Mouse (Mus musculus) myocyte (in vitro differentiated cells): ENCODE data around the gene Krtap19-9b. TPM values are rescaled to one million over a fixed set of nuclear protein-coding genes. Genes with fewer than 3 reads are reported as not detected.

Experiments
- H3K27me3 ChIP-seq: one replicate; pipeline ENCODE4 v1.6.1; 2011; ENCODE audit not compliant: control insufficient read depth, insufficient read depth, insufficient read length
- H3K36me3 ChIP-seq: one replicate; pipeline ENCODE4 v1.6.1; 2011; ENCODE audit not compliant: control insufficient read depth, insufficient read depth
- H3K4me2 ChIP-seq: one replicate; pipeline ENCODE4 v1.6.1; 2011; ENCODE audit warnings: low read depth, control low read depth
- H3K4me3 ChIP-seq: one replicate; pipeline ENCODE4 v1.5.1; 2011; ENCODE audit warnings: mild to moderate bottlenecking, control low read depth, moderate library complexity
- H3K79me2 ChIP-seq: one replicate; pipeline ENCODE4 v1.6.1; 2011; ENCODE audit not compliant: control insufficient read depth, insufficient read depth
- H3ac ChIP-seq: one replicate; pipeline ENCODE4 v1.6.1; 2011; ENCODE audit not compliant: control insufficient read depth, insufficient read length
- CEBPB ChIP-seq: IDR thresholded peaks from 2 replicates; pipeline ENCODE4 v1.6.1; 2011; ENCODE audit warnings: mild to moderate bottlenecking, moderate library complexity; ENCODE audit not compliant: poor library complexity, insufficient read depth, severe bottlenecking
- E2F4 ChIP-seq: IDR thresholded peaks from one replicate; pipeline ENCODE4 v1.6.1; 2011; ENCODE audit warnings: mild to moderate bottlenecking, control low read depth, moderate library complexity; ENCODE audit not compliant: insufficient read depth
- MAX ChIP-seq: IDR thresholded peaks from one replicate; pipeline ENCODE4 v1.6.1; 2011; ENCODE audit warnings: low read depth, mild to moderate bottlenecking, control low read depth
- MYOD1 ChIP-seq, 3 experiments: IDR thresholded peaks; one replicate each; pipeline ENCODE4 v1.6.1; 2011; ENCODE audit warnings: control low read depth in 2 of 3, low read depth in 2 of 3, mild to moderate bottlenecking in 2 of 3, moderate library complexity in 1 of 3; ENCODE audit not compliant: insufficient read length in 2 of 3, control insufficient read depth in 1 of 3
- MYOG ChIP-seq, 3 experiments: IDR thresholded peaks; one replicate each; pipeline ENCODE4 v1.6.1; 2011; ENCODE audit warnings: control low read depth in 2 of 3, low read depth in 2 of 3, mild to moderate bottlenecking in 2 of 3; ENCODE audit not compliant: insufficient read length in 2 of 3, control insufficient read depth in 1 of 3, insufficient read depth in 1 of 3
- POLR2A ChIP-seq: IDR thresholded peaks from one replicate; pipeline ENCODE4 v1.6.1; 2011; ENCODE audit warnings: low read depth, mild to moderate bottlenecking, control low read depth, moderate library complexity; ENCODE audit not compliant: insufficient read length
- POLR2AphosphoS2 ChIP-seq: IDR thresholded peaks from one replicate; pipeline ENCODE4 v1.6.1; 2011; ENCODE audit warnings: low read depth, control low read depth; ENCODE audit not compliant: insufficient read length
- REST ChIP-seq: IDR thresholded peaks from one replicate; pipeline ENCODE4 v1.6.1; 2011; ENCODE audit warnings: mild to moderate bottlenecking, control low read depth, moderate library complexity; ENCODE audit not compliant: insufficient read depth, insufficient read length
- SRF ChIP-seq: IDR thresholded peaks from one replicate; pipeline ENCODE4 v1.6.1; 2011; ENCODE audit warnings: low read depth; ENCODE audit not compliant: control insufficient read depth, insufficient read length
- TCF12 ChIP-seq: IDR thresholded peaks from one replicate; pipeline ENCODE4 v1.6.1; 2011; ENCODE audit warnings: mild to moderate bottlenecking, control low read depth; ENCODE audit not compliant: poor library complexity, insufficient read depth, severe bottlenecking
- TCF3 ChIP-seq: IDR thresholded peaks from one replicate; pipeline ENCODE4 v1.6.1; 2011; ENCODE audit warnings: low read depth, control low read depth; ENCODE audit not compliant: insufficient read length
- USF1 ChIP-seq: IDR thresholded peaks from one replicate; pipeline ENCODE4 v1.6.1; 2011; ENCODE audit warnings: low read depth, mild to moderate bottlenecking, control low read depth, moderate library complexity
- polyA plus RNA-seq: library from polyadenylated mRNA; unstranded; fragments of >200 nt; fragmentation: generic; extraction: Trizol; gene quantifications from one replicate; pipeline ENCODE4 v1.2.1, GENCODE M21; 2012; ENCODE audit warnings: missing spikeins

Krtap19-9b gene
- polyA plus RNA-seq = not detected

DNA sequence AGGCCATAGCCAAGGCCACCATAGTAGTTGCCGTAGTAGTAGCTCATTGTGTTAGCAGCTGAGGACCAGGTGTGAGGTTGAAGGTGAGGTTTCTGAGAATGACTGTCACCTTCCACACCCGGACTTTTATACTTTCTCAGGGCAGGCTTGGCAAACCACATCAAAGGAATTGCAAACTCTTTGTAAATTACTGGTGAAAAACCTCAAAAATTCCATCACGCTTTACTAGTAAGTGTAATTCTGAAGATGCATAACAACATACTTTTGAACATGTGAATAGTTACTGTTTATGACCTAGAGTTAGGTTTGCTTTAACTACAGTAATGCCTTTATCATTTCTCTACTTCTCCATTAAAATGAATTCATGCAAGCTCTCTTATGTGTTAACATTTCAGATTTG lies at the start of gene Krtap19-9b:
Gene Krtap19-9b (minus strand): TSS at position 101 of the 400 bp plus-strand sequence.
- H3K27me3 ChIP-seq = no peaks in the 10 kb centered on the region
- no peak within 1 kb of the TSS for H3K4me3 ChIP-seq
- H3K79me2 ChIP-seq = no peaks in the 10 kb centered on the region
- no peaks in the 10 kb centered on the region for H3K36me3 ChIP-seq
- H3ac ChIP-seq = no peak within 1 kb of the TSS
- TF ChIP-seq POLR2A (no peak), USF1 (no peak), MYOG (IDR thresholded peaks at IDR 0.05; ENCODE audit: control insufficient read depth in 1 of 3, insufficient read depth in 1 of 3, insufficient read length in 2 of 3, low read depth in 2 of 3) (no peak), CEBPB (no peak), MAX (no peak), TCF3 (no peak), POLR2AphosphoS2 (no peak), E2F4 (no peak), REST (no peak), TCF12 (no peak), MYOD1 (IDR thresholded peaks at IDR 0.05; ENCODE audit: control insufficient read depth in 1 of 3, insufficient read length in 2 of 3, low read depth in 2 of 3) (no peak), SRF (no peak)
- H3K4me2 ChIP-seq = no peak within 1 kb of the TSS

DNA sequence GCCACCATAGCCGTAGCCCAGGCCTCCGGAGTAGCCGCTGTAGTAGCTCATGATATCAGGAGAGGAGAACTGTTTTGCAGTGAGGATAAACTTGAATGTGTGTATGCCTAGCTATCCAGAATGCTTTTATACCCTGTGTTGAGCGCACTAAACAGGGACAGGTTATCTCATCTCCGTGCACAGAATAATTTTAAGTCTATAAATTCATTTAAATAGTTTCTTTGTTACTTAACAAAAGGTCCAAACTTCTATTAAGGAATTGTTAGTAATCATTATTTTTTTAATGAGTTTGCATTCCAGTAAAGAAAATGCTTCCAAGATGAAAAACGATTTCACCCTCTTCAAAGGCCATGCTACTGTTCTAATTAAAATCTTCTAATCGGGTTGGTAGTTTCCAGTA lies 30.7 kb upstream of the Krtap19-9b start, which contains the start of gene Krtap16-3:
Gene Krtap16-3 (minus strand): TSS at position 101 of the 400 bp plus-strand sequence.
- Histone ChIP-seq H3K4me2 (no peak within 1 kb of the TSS), H3K36me3 (no peaks in the 10 kb centered on the region), H3K79me2 (no peaks in the 10 kb centered on the region), H3K27me3 (no peaks in the 10 kb centered on the region), H3ac (no peak within 1 kb of the TSS), H3K4me3 (no peak within 1 kb of the TSS)
- TF ChIP-seq TCF3 (no peak), TCF12 (no peak)

DNA sequence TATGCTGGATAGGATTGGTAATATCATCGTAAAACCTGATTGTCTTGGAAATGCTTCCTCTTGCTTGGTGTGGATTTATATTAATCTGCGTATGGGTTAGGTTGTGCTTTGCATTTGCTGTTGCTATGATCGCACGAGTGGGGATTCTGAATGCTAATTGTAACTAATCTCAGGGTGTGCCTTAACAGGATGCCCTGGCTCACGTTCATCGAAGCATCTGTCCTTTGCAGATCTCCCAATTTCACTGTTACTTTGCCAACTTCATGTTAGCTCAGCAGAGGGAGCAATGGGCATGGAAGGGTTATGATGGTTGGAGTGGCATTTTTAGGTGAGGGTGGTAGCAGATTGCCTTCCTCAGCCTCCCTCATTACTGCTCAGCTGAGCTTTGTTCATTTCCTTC lies 9.0 kb upstream of the Krtap19-9b start:
- Histone ChIP-seq H3K79me2 (no peaks in the 10 kb centered on the region), H3K4me2 (no peak overlapping the region), H3K4me3 (no peak overlapping the region), H3K27me3 (no peaks in the 10 kb centered on the region), H3K36me3 (no peaks in the 10 kb centered on the region), H3ac (no peak overlapping the region)
- TF ChIP-seq POLR2A (no peak), CEBPB (no peak)

DNA sequence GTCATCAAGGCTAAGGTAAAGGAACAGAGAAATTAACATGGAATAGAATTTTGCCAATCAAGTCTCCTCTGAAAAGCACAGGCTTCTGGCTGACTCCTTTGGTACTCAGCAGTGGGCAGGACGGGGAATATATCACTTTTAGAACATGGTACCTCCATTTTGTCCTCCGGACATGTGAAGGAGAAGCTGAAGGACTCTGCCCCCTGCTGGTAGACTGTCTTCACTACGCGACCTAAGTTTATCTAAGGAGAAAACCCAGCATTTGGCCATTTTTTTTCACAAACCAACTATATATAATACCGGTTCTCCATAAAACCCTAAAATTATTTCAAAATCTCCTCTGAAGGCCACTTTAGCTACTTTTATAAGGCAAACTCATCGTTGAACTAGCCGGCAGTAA lies 6.2 kb upstream of the Krtap19-9b start:
- TF ChIP-seq USF1 (no peak), SRF (no peak), MYOD1 (IDR thresholded peaks at IDR 0.05; ENCODE audit: control insufficient read depth in 1 of 3, insufficient read length in 2 of 3, low read depth in 2 of 3) (no peak), POLR2A (no peak), TCF3 (no peak), MAX (no peak), CEBPB (no peak), MYOG (IDR thresholded peaks at IDR 0.05; ENCODE audit: control insufficient read depth in 1 of 3, insufficient read depth in 1 of 3, insufficient read length in 2 of 3, low read depth in 2 of 3) (no peak), POLR2AphosphoS2 (no peak), E2F4 (no peak), REST (no peak), TCF12 (no peak)
- no peaks in the 10 kb centered on the region for H3K36me3 ChIP-seq
- no peak overlapping the region for H3K4me3 ChIP-seq
- H3ac ChIP-seq = no peak overlapping the region
- no peaks in the 10 kb centered on the region for H3K27me3 ChIP-seq
- no peaks in the 10 kb centered on the region for H3K79me2 ChIP-seq
- no peak overlapping the region for H3K4me2 ChIP-seq

DNA sequence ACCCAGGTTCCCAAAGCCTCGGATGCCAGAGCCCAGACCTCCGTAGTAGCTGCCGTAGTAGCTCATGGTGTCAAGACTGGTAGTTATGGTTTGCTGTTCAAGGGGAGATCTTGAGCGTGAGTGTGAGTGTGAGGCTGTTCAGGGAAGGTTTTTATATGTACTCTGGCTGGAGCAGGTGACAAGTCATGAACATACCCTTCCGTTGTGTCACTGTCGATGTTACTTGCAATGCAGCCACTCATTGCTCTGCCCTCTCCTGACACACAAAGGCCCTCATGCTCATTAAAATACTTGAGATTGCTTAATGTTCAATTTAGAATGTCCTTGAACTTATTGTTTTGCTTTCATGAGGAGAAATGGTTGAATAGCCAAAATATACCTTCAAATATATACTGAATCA lies 35.7 kb downstream of the Krtap19-9b start, which contains the start of gene Krtap19-5:
Gene Krtap19-5 (minus strand): TSS at position 101 of the 400 bp plus-strand sequence.
- no peak for TF ChIP-seq MYOD1 (IDR thresholded peaks at IDR 0.05; ENCODE audit: control insufficient read depth in 1 of 3, insufficient read length in 2 of 3, low read depth in 2 of 3)
- TF ChIP-seq CEBPB = no peak
- TF ChIP-seq POLR2A = no peak
- TF ChIP-seq MAX = no peak
- no peak for TF ChIP-seq USF1
- TF ChIP-seq POLR2AphosphoS2 = no peak
- no peak for TF ChIP-seq TCF3
- TF ChIP-seq SRF = no peak
- TF ChIP-seq TCF12 = no peak
- TF ChIP-seq E2F4 = no peak
- TF ChIP-seq MYOG (IDR thresholded peaks at IDR 0.05; ENCODE audit: control insufficient read depth in 1 of 3, insufficient read depth in 1 of 3, insufficient read length in 2 of 3, low read depth in 2 of 3) = no peak
- no peak for TF ChIP-seq REST

More for the DNA sequence above, 35.7 kb downstream of the Krtap19-9b start, which contains the start of gene Krtap19-5:
- H3K4me2 ChIP-seq = no peak within 1 kb of the TSS
- H3K36me3 ChIP-seq = no peaks in the 10 kb centered on the region
- no peak within 1 kb of the TSS for H3K4me3 ChIP-seq
- H3ac ChIP-seq = no peak within 1 kb of the TSS
- no peaks in the 10 kb centered on the region for H3K79me2 ChIP-seq
- H3K27me3 ChIP-seq = no peaks in the 10 kb centered on the region
